Mouse (Mus musculus): Measurements from ENCODE around the gene Dnajc16. TPM values are rescaled to one million over a fixed set of nuclear protein-coding genes. Genes with fewer than 3 reads are reported as not detected.
A peak's percentile ranks its signal among the peaks of the same experiment; 100 is the strongest.

The Dnajc16 gene
- total and polyA plus RNA-seq, 3 experiments = 3.2 to 6.8 TPM; not detected in 1

DNA sequence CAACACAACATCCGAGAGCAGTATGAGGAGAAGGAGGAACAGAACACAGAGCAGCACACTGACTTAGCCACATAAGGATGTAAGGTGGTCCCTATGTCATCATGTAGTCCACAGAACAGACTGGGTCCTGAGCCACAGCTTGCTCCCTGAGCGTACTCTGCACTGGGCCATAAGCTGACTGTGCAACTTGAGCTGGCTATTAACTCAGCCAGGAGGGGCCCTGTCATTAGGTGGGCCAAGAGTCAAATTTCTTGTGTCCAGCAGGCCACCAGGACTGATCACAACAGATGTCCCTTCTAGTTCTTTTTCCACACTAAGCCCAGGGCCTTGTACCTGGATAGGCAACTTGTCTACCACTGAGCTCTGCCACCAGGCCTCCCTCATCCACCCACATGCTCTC is 75.7 kb downstream of the Dnajc16 start:
- Histone ChIP-seq H3K4me3 (ENCODE audit: control insufficient read depth in 1 of 2, insufficient read depth in 1 of 2, low read depth in 2 of 2, low read length in 2 of 2) (no peak overlapping the region), H3K4me1 (ENCODE audit: control insufficient read depth in 1 of 2, insufficient read depth in 2 of 2, low read length in 2 of 2) (peaks cover 18 to 25% of the 10 kb centered on the region in 2 experiments), H3K9ac (ENCODE audit: control insufficient read depth, low read depth, low read length, poor library complexity, severe bottlenecking) (no peak overlapping the region), H3K27ac (ENCODE audit: control insufficient read depth, low read depth, low read length) (no peak overlapping the region), H3K9me3 (replicated peaks; ENCODE audit: insufficient read depth, low read length) (no peaks in the 10 kb centered on the region), H3K27me3 (ENCODE audit: control insufficient read depth in 1 of 2, insufficient read depth in 2 of 2, low read length in 2 of 2) (no peaks in the 10 kb centered on the region), H3K36me3 (ENCODE audit: control insufficient read depth in 1 of 2, insufficient read depth in 2 of 2, low read length in 2 of 2) (peaks cover 28 to 29% of the 10 kb centered on the region in 2 experiments), H3K79me2 (ENCODE audit: control insufficient read depth, insufficient read depth, low read length, poor library complexity) (peaks cover 54% of the 10 kb centered on the region)
- TF ChIP-seq NRF1 (IDR thresholded peaks at IDR 0.05; ENCODE audit: insufficient read depth, low read depth, low read length, poor library complexity, severe bottlenecking) (no peak), MXI1 (IDR thresholded peaks at IDR 0.05; ENCODE audit: low read depth, low read length) (no peak), MAFK (IDR thresholded peaks at IDR 0.05; ENCODE audit: borderline replicate concordance, low read depth, low read length) (no peak), CTCF (IDR thresholded peaks at IDR 0.05 in 2 of 3, conservative IDR thresholded peaks at IDR 0.05 in 1 of 3; ENCODE audit: control insufficient read depth in 1 of 3, insufficient read depth in 1 of 3, low read depth in 2 of 3, low read length in 3 of 3, poor library complexity in 1 of 3, severe bottlenecking in 1 of 3) (no peak), POLR2A (IDR thresholded peaks at IDR 0.05; ENCODE audit: control insufficient read depth in 1 of 2, insufficient read depth in 1 of 2, low read depth in 1 of 2, low read length in 2 of 2, poor library complexity in 1 of 2) (no peak), POLR2AphosphoS2 (IDR thresholded peaks at IDR 0.05; ENCODE audit: low read length) (no peak), BHLHE40 (IDR thresholded peaks at IDR 0.05; ENCODE audit: borderline replicate concordance, low read depth, low read length) (no peak), CHD1 (IDR thresholded peaks at IDR 0.05; ENCODE audit: low read depth, low read length) (no peak), TAL1 (IDR thresholded peaks at IDR 0.05; ENCODE audit: low read length) (no peak), HCFC1 (IDR thresholded peaks at IDR 0.05; ENCODE audit: low read depth, low read length) (no peak), EP300 (IDR thresholded peaks at IDR 0.05; ENCODE audit: low read depth in 1 of 2, low read length in 2 of 2) (no peak), E2F4 (IDR thresholded peaks at IDR 0.05; ENCODE audit: borderline replicate concordance, low read depth, low read length) (no peak), KAT2A (conservative IDR thresholded peaks at IDR 0.05; ENCODE audit: low read depth, low read length) (no peak), USF1 (IDR thresholded peaks at IDR 0.05; ENCODE audit: low read depth, low read length) (no peak), CHD2 (IDR thresholded peaks at IDR 0.05; ENCODE audit: low read length) (no peak), MAX (IDR thresholded peaks at IDR 0.05; ENCODE audit: low read length) (no peak), GATA1 (IDR thresholded peaks at IDR 0.05; ENCODE audit: low read depth, low read length) (no peak), SMC3 (IDR thresholded peaks at IDR 0.05; ENCODE audit: low read depth, low read length) (no peak)
- DNase-seq (ENCODE audit: low read depth, low spot score) = no peak

DNA sequence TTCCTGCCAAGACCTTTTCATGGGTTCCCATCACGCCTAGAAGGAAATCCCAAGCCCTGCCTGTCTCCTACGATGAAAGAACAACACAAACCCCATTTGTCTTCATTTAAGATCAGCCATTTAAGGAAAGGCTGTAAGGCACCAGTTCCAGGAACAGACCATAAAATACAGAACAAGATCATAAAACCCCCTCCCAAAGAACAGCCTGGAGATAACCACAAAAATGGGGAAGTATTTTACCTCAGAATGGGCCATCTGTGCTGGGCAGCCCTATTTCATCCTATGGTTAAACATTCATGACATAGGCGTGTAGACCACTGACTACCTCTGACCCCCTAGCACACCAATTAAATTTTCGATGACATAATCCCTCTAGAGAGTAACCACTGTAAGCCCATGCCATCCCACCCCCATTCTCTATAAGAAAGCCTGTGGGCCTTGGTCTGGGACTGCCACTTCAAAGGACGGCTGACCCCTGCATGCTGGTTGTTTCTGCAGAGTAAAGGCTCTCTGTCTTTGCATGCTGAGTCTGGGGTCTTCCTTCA is 77.1 kb downstream of the Dnajc16 start:
- peaks cover 23 to 29% of the 10 kb centered on the region in 2 experiments for H3K36me3 ChIP-seq (ENCODE audit: control insufficient read depth in 1 of 2, insufficient read depth in 2 of 2, low read length in 2 of 2)
- peaks cover 18 to 25% of the 10 kb centered on the region in 2 experiments for H3K4me1 ChIP-seq (ENCODE audit: control insufficient read depth in 1 of 2, insufficient read depth in 2 of 2, low read length in 2 of 2)
- no peaks in the 10 kb centered on the region for H3K9me3 ChIP-seq (replicated peaks; ENCODE audit: insufficient read depth, low read length)
- no peaks in the 10 kb centered on the region for H3K27me3 ChIP-seq (ENCODE audit: control insufficient read depth in 1 of 2, insufficient read depth in 2 of 2, low read length in 2 of 2)
- DNase-seq (ENCODE audit: low read depth, low spot score) = peak; percentile 59
- H3K79me2 ChIP-seq (ENCODE audit: control insufficient read depth, insufficient read depth, low read length, poor library complexity) = peaks cover 42% of the 10 kb centered on the region
- TF ChIP-seq RCOR1 (IDR thresholded peaks at IDR 0.05; ENCODE audit: low read depth, low read length) (peak; percentile 22; the same call in 1 of the 2 replicates), CTCF (IDR thresholded peaks at IDR 0.05 in 2 of 3, conservative IDR thresholded peaks at IDR 0.05 in 1 of 3; ENCODE audit: control insufficient read depth in 1 of 3, insufficient read depth in 1 of 3, low read depth in 2 of 3, low read length in 3 of 3, poor library complexity in 1 of 3, severe bottlenecking in 1 of 3) (no peak), POLR2A (IDR thresholded peaks at IDR 0.05; ENCODE audit: control insufficient read depth in 1 of 2, insufficient read depth in 1 of 2, low read depth in 1 of 2, low read length in 2 of 2, poor library complexity in 1 of 2) (0 out of 4 replicates have a peak, but pooled peaks of 1 of the 2 experiments have one; percentile 19), GATA1 (IDR thresholded peaks at IDR 0.05; ENCODE audit: low read depth, low read length) (peak; percentile 30; the same call in 1 of the 2 replicates), EP300 (IDR thresholded peaks at IDR 0.05; ENCODE audit: low read depth in 1 of 2, low read length in 2 of 2) (peak; percentile 11 to 73; a peak in 1 of 4 replicates), TAL1 (IDR thresholded peaks at IDR 0.05; ENCODE audit: low read length) (peak; percentile 51), HCFC1 (IDR thresholded peaks at IDR 0.05; ENCODE audit: low read depth, low read length) (no peak), POLR2AphosphoS5 (IDR thresholded peaks at IDR 0.05; ENCODE audit: borderline replicate concordance, low read depth, low read length) (no peak), MXI1 (IDR thresholded peaks at IDR 0.05; ENCODE audit: low read depth, low read length) (no peak), ETS1 (IDR thresholded peaks at IDR 0.05; ENCODE audit: low read depth, low read length) (peak; percentile 60), MYC (IDR thresholded peaks at IDR 0.05; ENCODE audit: low read depth, low read length) (peak; percentile 30; the same call in 1 of the 2 replicates), CHD1 (IDR thresholded peaks at IDR 0.05; ENCODE audit: low read depth, low read length) (no peak)
- peak overlapping the region; percentile 44 for H3K27ac ChIP-seq (ENCODE audit: control insufficient read depth, low read depth, low read length)
- H3K9ac ChIP-seq (ENCODE audit: control insufficient read depth, low read depth, low read length, poor library complexity, severe bottlenecking) = no peak overlapping the region
- H3K4me3 ChIP-seq (ENCODE audit: control insufficient read depth in 1 of 2, insufficient read depth in 1 of 2, low read depth in 2 of 2, low read length in 2 of 2) = no peak overlapping the region

Data from MEL (cell line).